Mouse (Mus musculus) forebrain, embryonic 14.5 days (tissue): ENCODE results near the gene Arhgef17. TPM values are rescaled to one million over a fixed set of nuclear protein-coding genes. Genes with fewer than 3 reads are reported as not detected.

Experiments
- ATAC-seq: fragments of 200-750 bp; cut with Nextera tagmentation; 2 replicates; pipeline ENCODE4 v1.8.0; 2017; ENCODE audit warnings: mild to moderate bottlenecking, moderate library complexity
- DNase-seq: peaks from one replicate; pipeline ENCODE4 v3.0.0-alpha.2; 2015; ENCODE audit warnings: low spot score
- H3K27ac ChIP-seq: fragments of 300-500 bp; sonication (generic); 2 replicates; pipeline ENCODE4 v1.5.1; 2014; ENCODE audit warnings: low read depth, mild to moderate bottlenecking, control low read depth, low read length, moderate library complexity
- H3K27me3 ChIP-seq: fragments of 300-500 bp; sonication (generic); replicated peaks from 2 replicates; pipeline ENCODE4 v1.6.1; 2014; ENCODE audit warnings: low read length, control low read depth, mixed read lengths; ENCODE audit not compliant: control insufficient read depth, insufficient read depth
- H3K36me3 ChIP-seq: fragments of 300-500 bp; sonication (generic); 2 replicates; pipeline ENCODE4 v1.6.1; 2014; ENCODE audit warnings: low read length, control low read depth; ENCODE audit not compliant: control insufficient read depth, insufficient read depth
- H3K4me1 ChIP-seq: fragments of 300-500 bp; sonication (generic); 2 replicates; pipeline ENCODE4 v1.6.1; 2014; ENCODE audit warnings: antibody characterized with exemption, low read length, control low read depth; ENCODE audit not compliant: control insufficient read depth, insufficient read depth
- H3K4me2 ChIP-seq: fragments of 300-500 bp; sonication (generic); 2 replicates; pipeline ENCODE4 v1.6.1; 2014; ENCODE audit warnings: mild to moderate bottlenecking, control low read depth, low read length
- H3K4me3 ChIP-seq: fragments of 300-500 bp; sonication (generic); 2 replicates; pipeline ENCODE4 v1.5.1; 2014; ENCODE audit warnings: low read depth, low read length, control low read depth
- H3K9ac ChIP-seq: fragments of 300-500 bp; sonication (generic); 2 replicates; pipeline ENCODE4 v1.6.1; 2014; ENCODE audit warnings: mild to moderate bottlenecking, low read length, control low read depth, moderate library complexity
- H3K9me3 ChIP-seq: fragments of 300-500 bp; sonication (generic); replicated peaks from 2 replicates; pipeline ENCODE4 v1.6.1; 2016; ENCODE audit warnings: low read length, control low read depth, mixed read lengths; ENCODE audit not compliant: control insufficient read depth
- WGBS: fragments of 180-500 bp; shearing (Covaris S2); extraction: QIAGEN DNeasy Blood & Tissue Kit; methylation state at CpG from one replicate; pipeline ENCODE4 v1.1.7; 2014; 5-methylcytosine and 5-hydroxymethylcytosine counted together
- microRNA-seq: library from miRNA; unstranded; fragments of <30 nt; microRNA quantifications from one replicate; pipeline ENCODE4, GENCODE M21; 2016
- polyA plus RNA-seq: library from polyadenylated mRNA; unstranded; fragments of >200 nt; fragmentation: Nextera tagmentation; extraction: Ambion mirVana; gene quantifications from 2 replicates; pipeline ENCODE4 v1.2.1, GENCODE M21; 2014

The Arhgef17 gene
- polyA plus RNA-seq, 1 experiment from 2014 or later = 8.0 TPM

DNA sequence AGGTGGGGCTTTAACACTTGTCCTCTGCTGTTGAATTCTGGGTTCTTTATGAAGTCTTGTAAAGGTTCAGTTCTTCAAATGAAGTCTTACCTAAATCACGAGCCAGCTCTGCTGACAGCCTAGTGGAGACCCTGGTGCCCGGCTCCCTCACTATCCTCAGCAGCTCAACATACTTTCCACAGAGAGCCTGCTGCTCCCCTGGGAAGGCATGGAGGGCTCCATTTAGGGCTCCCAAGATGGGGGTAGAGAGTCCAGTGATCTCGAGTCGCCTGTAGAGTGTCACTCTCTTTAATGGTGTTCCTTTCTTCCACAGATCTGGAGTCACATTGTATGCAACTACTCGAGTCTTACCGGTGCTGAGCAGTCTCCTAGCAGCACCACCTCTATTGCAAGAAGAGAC, 96.2 kb downstream of the Arhgef17 start:
- no peaks in the 10 kb centered on the region for H3K27me3 ChIP-seq
- H3K36me3 ChIP-seq = peaks cover 51% of the 10 kb centered on the region
- H3K27ac ChIP-seq = no peak overlapping the region
- no peak for ATAC-seq
- 91% methylated on average over 6 of the region's 6 CpGs for WGBS
- H3K4me2 ChIP-seq = no peak overlapping the region
- no peak overlapping the region for H3K9ac ChIP-seq
- no peaks in the 10 kb centered on the region for H3K9me3 ChIP-seq
- H3K4me1 ChIP-seq = no peaks in the 10 kb centered on the region
- DNase-seq = no peak
- H3K4me3 ChIP-seq = no peak overlapping the region

DNA sequence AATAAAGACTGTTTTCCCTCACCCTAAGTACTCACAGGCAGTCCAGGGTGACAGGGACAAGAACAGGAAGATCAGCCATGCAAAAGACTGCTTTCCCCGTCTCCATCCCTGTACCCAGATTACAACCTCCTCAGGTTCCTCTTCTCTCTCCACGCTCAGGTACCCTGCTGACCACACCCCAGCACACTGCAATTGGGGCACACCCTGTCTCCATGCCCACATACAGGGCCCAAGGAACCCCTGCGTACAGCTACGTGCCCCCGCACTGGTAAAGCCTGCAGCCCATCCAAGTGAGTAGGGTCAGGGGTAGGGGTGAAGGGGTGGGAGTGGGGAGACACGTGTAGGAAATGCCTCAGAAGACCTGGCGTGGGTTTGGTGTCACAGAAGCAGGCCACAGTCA, 96.7 kb downstream of the Arhgef17 start:
- WGBS = 92% methylated on average over 7 of the region's 7 CpGs
- peaks cover 51% of the 10 kb centered on the region for H3K36me3 ChIP-seq
- no peak overlapping the region for H3K4me3 ChIP-seq
- no peak for ATAC-seq
- H3K27ac ChIP-seq = no peak overlapping the region
- no peak overlapping the region for H3K4me2 ChIP-seq
- no peak for DNase-seq
- no peaks in the 10 kb centered on the region for H3K27me3 ChIP-seq
- no peaks in the 10 kb centered on the region for H3K4me1 ChIP-seq
- H3K9me3 ChIP-seq = no peaks in the 10 kb centered on the region
- no peak overlapping the region for H3K9ac ChIP-seq

DNA sequence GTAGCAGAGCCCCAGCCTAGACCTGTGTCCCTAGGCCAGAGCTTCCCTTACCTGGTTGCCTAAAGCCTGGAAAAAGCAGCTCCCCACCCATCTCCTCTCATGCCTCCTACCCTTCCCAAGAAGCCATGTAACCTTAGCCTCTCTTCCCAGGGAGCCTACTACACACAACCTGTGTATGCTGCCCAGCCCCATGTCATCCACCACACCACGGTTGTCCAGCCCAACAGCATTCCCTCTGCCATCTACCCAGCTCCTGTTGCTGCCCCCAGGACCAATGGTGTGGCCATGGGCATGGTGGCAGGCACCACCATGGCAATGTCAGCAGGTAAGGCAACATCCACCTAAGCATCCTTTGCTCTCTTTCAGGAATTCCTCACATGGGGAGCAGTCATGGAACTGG, 98.0 kb downstream of the Arhgef17 start:
- Histone ChIP-seq H3K4me2 (no peak overlapping the region), H3K9ac (no peak overlapping the region), H3K27me3 (no peaks in the 10 kb centered on the region), H3K36me3 (peaks cover 51% of the 10 kb centered on the region), H3K27ac (no peak overlapping the region), H3K4me3 (no peak overlapping the region), H3K4me1 (no peaks in the 10 kb centered on the region), H3K9me3 (no peaks in the 10 kb centered on the region)
- ATAC-seq (no peak), DNase-seq (no peak)
- WGBS = 93% methylated on average over 1 of the region's 1 CpGs

DNA sequence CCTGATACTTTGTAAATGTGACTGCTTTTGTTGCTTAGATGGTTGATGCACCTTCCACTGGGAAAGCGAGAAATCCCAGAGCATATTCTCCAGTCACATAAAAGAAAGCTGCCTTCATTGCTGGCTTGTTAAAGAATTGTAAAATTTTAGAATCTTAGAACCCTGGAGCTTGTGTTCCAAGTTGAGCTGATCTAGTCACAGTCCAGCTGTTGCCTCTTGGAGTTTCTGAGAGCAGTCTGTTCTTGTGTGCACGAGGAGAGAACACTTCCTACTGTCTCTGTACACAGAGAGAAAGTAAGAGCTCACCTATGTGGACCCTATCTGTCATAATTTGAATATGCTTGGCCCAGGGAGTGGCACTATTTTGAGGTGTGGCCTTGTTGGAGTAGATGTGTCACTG, 103.4 kb downstream of the Arhgef17 start:
- H3K4me3 ChIP-seq = no peak overlapping the region
- 96% methylated on average over 2 of the region's 2 CpGs for WGBS
- no peaks in the 10 kb centered on the region for H3K9me3 ChIP-seq
- H3K36me3 ChIP-seq = peaks cover 19% of the 10 kb centered on the region; the same call in 1 of the 2 replicates
- no peaks in the 10 kb centered on the region for H3K4me1 ChIP-seq
- no peaks in the 10 kb centered on the region for H3K27me3 ChIP-seq
- no peak for ATAC-seq
- no peak overlapping the region for H3K4me2 ChIP-seq
- no peak overlapping the region for H3K9ac ChIP-seq
- no peak for DNase-seq
- H3K27ac ChIP-seq = no peak overlapping the region

DNA sequence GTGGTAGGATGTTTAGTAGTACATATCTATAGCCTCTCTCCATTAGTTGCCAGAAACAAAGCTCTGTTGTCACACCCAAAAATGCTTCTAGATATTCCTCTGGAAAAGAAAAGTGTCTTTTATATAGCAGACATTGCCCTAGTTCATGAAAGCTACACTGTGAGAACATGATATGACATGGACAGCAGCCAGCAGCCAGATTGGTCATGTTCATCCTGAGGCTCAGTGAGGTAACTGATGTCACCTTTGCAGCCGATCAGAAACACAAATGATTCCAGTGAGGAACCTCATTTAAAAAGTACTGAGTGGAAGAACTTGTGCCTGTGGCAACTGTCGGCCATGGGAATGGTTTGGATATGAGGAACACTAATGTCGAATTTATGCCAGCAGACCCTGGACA, 107.2 kb downstream of the Arhgef17 start:
- DNase-seq = no peak
- peaks cover 10% of the 10 kb centered on the region; the same call in 1 of the 2 replicates for H3K36me3 ChIP-seq
- H3K4me3 ChIP-seq = no peak overlapping the region
- no peaks in the 10 kb centered on the region for H3K27me3 ChIP-seq
- no peak for ATAC-seq
- H3K9me3 ChIP-seq = no peaks in the 10 kb centered on the region
- WGBS = 96% methylated on average over 3 of the region's 3 CpGs
- no peak overlapping the region for H3K4me2 ChIP-seq
- no peak overlapping the region for H3K27ac ChIP-seq
- H3K4me1 ChIP-seq = no peaks in the 10 kb centered on the region
- no peak overlapping the region for H3K9ac ChIP-seq

Small RNA genes lying within 50 kb of the gene (microRNA-seq; reads per million reads assigned to microRNA genes)
- gene Mir3102 = 31.2 reads per million, percentile 43 among the genes with 10 or more reads in this experiment

Other genes starting within 250 kb of the Arhgef17 start
- 86.6 and 103 TPM in 2 replicates for gene Fam168a, start 225.5 kb downstream of the Arhgef17 start, polyA plus RNA-seq
- gene Relt, start 68.7 kb downstream of the Arhgef17 start, polyA plus RNA-seq = 2.6 TPM in 2 replicates
- gene P2ry6, start 42.5 kb upstream of the Arhgef17 start, polyA plus RNA-seq = 2.3 and 3.2 TPM in 2 replicates
- gene P2ry2, start 80.8 kb upstream of the Arhgef17 start, polyA plus RNA-seq = 0.08 TPM in 1 of 2 replicates, not detected in the other
- gene Fchsd2, start 160.8 kb upstream of the Arhgef17 start, polyA plus RNA-seq = 27.9 and 40.2 TPM in 2 replicates